Mouse (Mus musculus): ENCODE measurements around the gene Pde2a.

GRCm38 (mm10) chr7:101538141-101538933, 116.8 kb downstream of the Pde2a start:
- TF ChIP-seq EP300 (IDR thresholded peaks at IDR 0.05; ENCODE audit: insufficient read depth, low read depth, low read length) (no peak), CTCF (IDR thresholded peaks at IDR 0.05; ENCODE audit: low read depth, low read length) (no peak)

Measured in ES-Bruce4 (cell line).